Comparison of ENCODE assay signal across 9 mouse cellular contexts in the genomic region with DNA sequence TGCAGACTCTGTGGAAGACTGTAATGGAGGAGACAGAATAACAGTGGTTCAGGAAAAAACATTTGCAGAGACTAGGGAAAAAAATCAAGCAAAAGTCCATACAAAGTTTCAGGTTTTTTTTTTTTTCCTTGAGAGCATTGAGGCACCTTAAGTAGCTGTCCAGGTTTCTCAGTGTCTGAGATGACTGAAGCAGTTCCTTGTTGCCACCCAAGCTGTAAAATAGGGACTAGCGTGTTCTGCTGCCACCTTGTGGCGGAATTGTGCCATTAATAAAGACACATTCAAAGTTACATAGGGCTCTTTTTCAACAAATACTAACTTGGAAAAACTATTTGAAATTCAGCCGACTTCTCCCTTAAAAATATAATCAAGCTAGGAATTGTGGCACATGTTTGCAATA. TPM values are rescaled to one million over a fixed set of nuclear protein-coding genes. Genes with fewer than 3 reads are reported as not detected.
A peak's percentile ranks its signal among the peaks of the same experiment; 100 is the strongest.
DNase-seq lines count a peak whose midpoint lies in the region; ATAC-seq lines count a peak whose summit lies in the region.
"Had no signal": no experiment of that assay in that cellular context is flagged by ENCODE, and none has a peak within 500 bp of the region (broad histone marks: within the 10 kb centered on the region; RNA-seq: fewer than 3 reads in every experiment).

No protein-coding gene starts in this region.

- no peaks in the 10 kb centered on the region for H3K4me1 ChIP-seq in forebrain, embryonic 14.5 days (ENCODE audit: control insufficient read depth, insufficient read depth, low read length)
- H3K4me1 ChIP-seq in forebrain, embryonic 12.5 days: no peaks in the 10 kb centered on the region
- H3K4me1 ChIP-seq: midbrain, embryonic 12.5 days had no signal

- ATAC-seq in forebrain, embryonic 14.5 days: no peak
- no peak for ATAC-seq in forebrain, embryonic 12.5 days (ENCODE audit: low FRiP score)
- peak; percentile 67 for ATAC-seq in granulocyte monocyte progenitor cell, adult 5-6 weeks (replicated peaks; ENCODE audit: poor library complexity, severe bottlenecking)
- ATAC-seq in megakaryocyte progenitor cell, adult 5-6 weeks (replicated peaks; ENCODE audit: poor library complexity): peak; percentile 69

- H3K9me3 ChIP-seq in forebrain, embryonic 14.5 days (replicated peaks; ENCODE audit: control insufficient read depth, low read length): no peaks in the 10 kb centered on the region
- no peaks in the 10 kb centered on the region for H3K9me3 ChIP-seq in forebrain, embryonic 12.5 days
- H3K9me3 ChIP-seq: midbrain, embryonic 12.5 days had no signal

- WGBS in forebrain, embryonic 14.5 days: 2% methylated on average over 3 of the region's 3 CpGs
- WGBS in forebrain, embryonic 12.5 days: 4% methylated on average over 3 of the region's 3 CpGs

- no peak overlapping the region for H3K4me2 ChIP-seq in forebrain, embryonic 14.5 days (ENCODE audit: low read length)
- H3K4me2 ChIP-seq in forebrain, embryonic 12.5 days: no peak overlapping the region
- H3K4me2 ChIP-seq: midbrain, embryonic 12.5 days had no signal

- H3K9ac ChIP-seq in forebrain, embryonic 14.5 days (ENCODE audit: low read length): no peak overlapping the region
- H3K9ac ChIP-seq in forebrain, embryonic 12.5 days: no peak overlapping the region
- H3K9ac ChIP-seq: midbrain, embryonic 12.5 days had no signal

- H3K27me3 ChIP-seq in forebrain, embryonic 14.5 days (replicated peaks; ENCODE audit: control insufficient read depth, insufficient read depth, low read length): no peaks in the 10 kb centered on the region
- H3K27me3 ChIP-seq in forebrain, embryonic 12.5 days: no peaks in the 10 kb centered on the region
- H3K27me3 ChIP-seq: midbrain, embryonic 12.5 days had no signal

- H3K4me3 ChIP-seq in forebrain, embryonic 14.5 days (ENCODE audit: low read depth, low read length): no peak overlapping the region
- no peak overlapping the region for H3K4me3 ChIP-seq in forebrain, embryonic 12.5 days (replicated peaks)
- H3K4me3 ChIP-seq: midbrain, embryonic 12.5 days had no signal

- H3K27ac ChIP-seq in forebrain, embryonic 14.5 days (ENCODE audit: low read depth, low read length): no peak overlapping the region
- H3K27ac ChIP-seq in forebrain, embryonic 12.5 days: no peak overlapping the region
- H3K27ac ChIP-seq: midbrain, embryonic 12.5 days had no signal

- peak; percentile 88 for DNase-seq in forebrain, embryonic 14.5 days (ENCODE audit: low spot score)
- DNase-seq in WW6 (ENCODE audit: low read depth, low spot score): peak; percentile 36
- peak; percentile 50 to 76 for DNase-seq in cerebellum, postnatal 4 days (ENCODE audit: low spot score in 2 of 2)
- peak; percentile 75 to 88 for DNase-seq in layer of hippocampus, postnatal 14 days (ENCODE audit: low spot score in 2 of 2)
- DNase-seq in spleen, postnatal 10 days (ENCODE audit: low spot score in 2 of 2): peak; percentile 64 to 83

- H3K36me3 ChIP-seq in forebrain, embryonic 14.5 days (ENCODE audit: control insufficient read depth, insufficient read depth, low read length): no peaks in the 10 kb centered on the region
- H3K36me3 ChIP-seq in forebrain, embryonic 12.5 days (replicated peaks): no peaks in the 10 kb centered on the region
- H3K36me3 ChIP-seq: midbrain, embryonic 12.5 days had no signal

RNA-seq across cellular contexts. Expression of gene Rnf20, which starts 4.8 kb away (rescaled TPM):
- polyA plus RNA-seq in forebrain, embryonic 14.5 days (2014; fragmentation: Nextera tagmentation; extraction: Ambion mirVana): 63.0 and 71.9 TPM in 2 replicates
- 68.2 and 71.8 TPM in 2 replicates for polyA plus RNA-seq in forebrain, embryonic 12.5 days (2016; fragmentation: Nextera tagmentation; extraction: Ambion mirVana)
- 37.5 and 58.0 TPM in 2 replicates for total RNA-seq in granulocyte monocyte progenitor cell, adult 5-6 weeks (2014; fragmentation: Nextera tagmentation)
- 93.9 and 105 TPM in 2 replicates for total RNA-seq in granulocyte monocyte progenitor cell, adult 5-6 weeks (2017)
- total RNA-seq in layer of hippocampus, postnatal 14 days (2021): 10 to 100 TPM; 71.0 to 78.1 TPM
- 39.5 and 42.9 TPM in 2 replicates for total RNA-seq in megakaryocyte progenitor cell, adult 5-6 weeks (2015)
- 121 and 156 TPM in 2 replicates for total RNA-seq in megakaryocyte progenitor cell, adult 5-6 weeks (2017)

RNA-seq across cellular contexts. Expression of gene Tmem246, which starts 29.3 kb away (rescaled TPM):
- polyA plus RNA-seq in forebrain, embryonic 14.5 days (2014; fragmentation: Nextera tagmentation; extraction: Ambion mirVana): 53.6 and 61.1 TPM in 2 replicates
- 21.7 TPM in 2 replicates for polyA plus RNA-seq in forebrain, embryonic 12.5 days (2016; fragmentation: Nextera tagmentation; extraction: Ambion mirVana)
- total RNA-seq in granulocyte monocyte progenitor cell, adult 5-6 weeks (2014; fragmentation: Nextera tagmentation): not detected in 2 replicates
- total RNA-seq in granulocyte monocyte progenitor cell, adult 5-6 weeks (2017): not detected in 2 replicates
- 10 to 100 TPM; 65.7 to 73.9 TPM for total RNA-seq in layer of hippocampus, postnatal 14 days (2021)
- total RNA-seq in megakaryocyte progenitor cell, adult 5-6 weeks (2015): 0.35 and 0.61 TPM in 2 replicates
- 0.08 and 0.20 TPM in 2 replicates for total RNA-seq in megakaryocyte progenitor cell, adult 5-6 weeks (2017)

RNA-seq across cellular contexts. Expression of gene Ppp3r2, which starts 54.9 kb away (rescaled TPM):
- polyA plus RNA-seq in forebrain, embryonic 14.5 days (2014; fragmentation: Nextera tagmentation; extraction: Ambion mirVana): 0.09 and 0.16 TPM in 2 replicates
- polyA plus RNA-seq in forebrain, embryonic 12.5 days (2016; fragmentation: Nextera tagmentation; extraction: Ambion mirVana): not detected in 2 replicates
- total RNA-seq in granulocyte monocyte progenitor cell, adult 5-6 weeks (2014; fragmentation: Nextera tagmentation): not detected in 2 replicates
- not detected in 2 replicates for total RNA-seq in granulocyte monocyte progenitor cell, adult 5-6 weeks (2017)
- total RNA-seq in layer of hippocampus, postnatal 14 days (2021): 1 to 10 TPM in 1 of 2 experiments, under 1 TPM in 1; 0.65 to 1.3 TPM
- not detected in 2 replicates for total RNA-seq in megakaryocyte progenitor cell, adult 5-6 weeks (2015)
- not detected in 2 replicates for total RNA-seq in megakaryocyte progenitor cell, adult 5-6 weeks (2017)

Comparison
In these comparisons a context has a peak if more than half of its experiments do, and no peak if none do; other contexts are left out.
1. ATAC-seq: peak in granulocyte monocyte progenitor cell, adult 5-6 weeks (single experiment) and megakaryocyte progenitor cell, adult 5-6 weeks (single experiment); none in forebrain, embryonic 14.5 days (single experiment) and forebrain, embryonic 12.5 days (single experiment).
2. DNase-seq: peak in every context shown above with its lines; median percentile 88 in forebrain, embryonic 14.5 days; 82 in layer of hippocampus, postnatal 14 days; 74 in spleen, postnatal 10 days; 63 in cerebellum, postnatal 4 days; 36 in WW6.
3. RNA of gene Tmem246, which starts 29.3 kb away (total RNA-seq): 65.7 to 73.9 TPM in layer of hippocampus, postnatal 14 days; 0.08 to 0.61 TPM in megakaryocyte progenitor cell, adult 5-6 weeks and not detected in granulocyte monocyte progenitor cell, adult 5-6 weeks; every median in the first group is over 10 times any median in the second.